Mouse (Mus musculus): ENCODE measurements around the gene Cidec. TPM values are rescaled to one million over a fixed set of nuclear protein-coding genes. Genes with fewer than 3 reads are reported as not detected.
A peak's percentile ranks its signal among the peaks of the same experiment; 100 is the strongest.

Gene Cidec
- polyA plus RNA-seq, 1 experiment from 2014 or later: not detected

DNA sequence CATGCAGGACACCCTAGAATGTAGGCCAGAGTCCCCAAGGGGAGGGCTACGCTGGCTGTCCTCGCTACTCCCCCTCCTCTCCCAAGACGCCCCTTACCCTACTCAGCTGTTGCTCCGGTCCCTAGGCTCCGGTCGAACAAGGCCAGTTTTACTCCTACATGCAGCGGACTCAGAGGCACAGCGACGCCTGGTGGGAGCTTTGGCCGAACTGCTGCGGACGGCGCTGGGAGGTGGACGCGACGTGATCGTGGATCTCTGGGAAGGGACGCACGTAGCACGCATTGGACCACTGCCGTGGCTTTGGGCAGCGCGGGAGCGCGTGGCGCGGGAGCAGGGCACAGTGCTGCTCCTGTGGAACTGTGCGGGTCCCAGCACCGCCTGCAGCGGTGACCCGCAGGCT is 33.9 kb upstream of the Cidec start:
- peak; percentile 72 for ATAC-seq (ENCODE audit: low FRiP score, low read depth)
- H3K4me3 ChIP-seq: peak overlapping the region; percentile 33
- H3K27me3 ChIP-seq (replicated peaks): peaks cover 26% of the 10 kb centered on the region
- WGBS: under 1% methylated on average over 31 of the region's 31 CpGs
- H3K4me2 ChIP-seq (replicated peaks): peak overlapping the region; percentile 66
- H3K9me3 ChIP-seq: no peaks in the 10 kb centered on the region
- no peaks in the 10 kb centered on the region for H3K36me3 ChIP-seq
- peaks cover 11% of the 10 kb centered on the region for H3K4me1 ChIP-seq
- peak overlapping the region; percentile 44; the same call in 1 of the 2 replicates for H3K9ac ChIP-seq
- no peak overlapping the region for H3K27ac ChIP-seq

DNA sequence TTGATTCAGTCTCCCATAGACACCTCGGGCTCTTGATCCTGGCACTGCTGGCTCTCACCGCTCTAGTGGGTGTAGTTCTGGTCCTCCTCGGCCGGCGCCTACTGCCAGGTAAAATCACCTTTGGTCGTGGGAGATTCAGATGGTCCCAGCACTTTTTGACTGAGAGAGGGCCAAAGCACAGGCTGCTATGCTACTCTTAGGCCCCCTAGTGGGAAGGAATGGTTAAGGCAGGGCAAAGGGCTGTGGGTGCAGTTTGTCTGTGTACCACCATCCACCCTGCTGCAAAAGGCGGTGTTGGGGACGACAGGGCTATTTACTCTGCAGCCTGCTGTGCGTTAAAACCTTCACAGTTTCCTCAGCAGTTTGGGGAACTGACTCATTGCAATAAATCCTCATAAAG is 33.5 kb upstream of the Cidec start:
- Histone ChIP-seq H3K4me1 (peaks cover 11% of the 10 kb centered on the region), H3K9me3 (no peaks in the 10 kb centered on the region), H3K27ac (no peak overlapping the region), H3K4me2 (replicated peaks) (peak overlapping the region; percentile 66), H3K36me3 (no peaks in the 10 kb centered on the region), H3K27me3 (replicated peaks) (peaks cover 24% of the 10 kb centered on the region), H3K4me3 (peak overlapping the region; percentile 33), H3K9ac (no peak overlapping the region)
- WGBS: 7% methylated on average over 9 of the region's 9 CpGs
- peak; percentile 74 for ATAC-seq (ENCODE audit: low FRiP score, low read depth)

DNA sequence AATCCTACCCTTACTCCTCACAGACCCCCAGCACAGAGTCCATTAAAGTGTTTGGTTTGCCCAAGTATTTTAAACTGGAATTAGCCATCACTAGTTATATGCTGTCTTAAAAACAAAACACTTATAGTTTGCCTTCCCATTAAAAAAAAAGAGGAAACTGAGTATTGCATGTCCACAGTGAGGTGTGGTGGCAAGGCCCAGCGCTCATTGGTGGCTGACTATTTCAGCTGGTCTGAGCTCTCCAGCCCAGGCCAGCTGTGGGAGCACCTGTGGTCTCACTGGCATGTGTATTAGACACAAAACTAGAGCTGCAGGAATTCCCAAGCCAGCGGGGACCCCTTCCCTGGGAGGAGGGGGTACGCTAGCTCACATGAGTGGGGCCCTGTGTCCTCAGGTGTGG is 33.0 kb upstream of the Cidec start:
- H3K27ac ChIP-seq: no peak overlapping the region
- peak overlapping the region; percentile 66 for H3K4me2 ChIP-seq (replicated peaks)
- peaks cover 11% of the 10 kb centered on the region for H3K4me1 ChIP-seq
- H3K9me3 ChIP-seq: no peaks in the 10 kb centered on the region
- no peak for ATAC-seq (ENCODE audit: low FRiP score, low read depth)
- 66% methylated on average over 3 of the region's 3 CpGs for WGBS
- no peaks in the 10 kb centered on the region for H3K36me3 ChIP-seq
- H3K27me3 ChIP-seq (replicated peaks): peaks cover 24% of the 10 kb centered on the region
- no peak overlapping the region for H3K4me3 ChIP-seq
- H3K9ac ChIP-seq: no peak overlapping the region

DNA sequence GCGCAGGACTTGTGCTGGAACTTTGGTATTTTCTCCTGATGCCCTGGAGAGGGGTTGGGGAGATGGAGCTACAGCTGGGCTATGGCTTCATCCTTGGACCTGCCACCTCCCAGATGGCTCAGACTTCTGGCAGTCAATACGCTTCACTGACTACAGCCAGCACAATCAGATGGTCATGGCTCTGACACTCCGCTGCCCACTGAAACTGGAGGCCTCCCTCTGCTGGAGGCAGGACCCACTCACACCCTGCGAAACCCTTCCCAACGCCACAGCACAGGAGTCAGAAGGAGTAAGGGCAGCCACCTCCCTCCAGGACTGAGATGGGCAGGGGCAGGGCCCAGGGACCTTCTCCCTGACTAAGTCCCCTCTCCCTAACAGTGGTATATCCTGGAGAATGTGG is 30.0 kb upstream of the Cidec start:
- peaks cover 11% of the 10 kb centered on the region for H3K4me1 ChIP-seq
- no peak overlapping the region for H3K27ac ChIP-seq
- 56% methylated on average over 5 of the region's 5 CpGs for WGBS
- H3K4me3 ChIP-seq: no peak overlapping the region
- peaks cover 13% of the 10 kb centered on the region for H3K27me3 ChIP-seq (replicated peaks)
- H3K36me3 ChIP-seq: no peaks in the 10 kb centered on the region
- H3K4me2 ChIP-seq (replicated peaks): no peak overlapping the region
- H3K9ac ChIP-seq: no peak overlapping the region
- ATAC-seq (ENCODE audit: low FRiP score, low read depth): no peak
- no peaks in the 10 kb centered on the region for H3K9me3 ChIP-seq

DNA sequence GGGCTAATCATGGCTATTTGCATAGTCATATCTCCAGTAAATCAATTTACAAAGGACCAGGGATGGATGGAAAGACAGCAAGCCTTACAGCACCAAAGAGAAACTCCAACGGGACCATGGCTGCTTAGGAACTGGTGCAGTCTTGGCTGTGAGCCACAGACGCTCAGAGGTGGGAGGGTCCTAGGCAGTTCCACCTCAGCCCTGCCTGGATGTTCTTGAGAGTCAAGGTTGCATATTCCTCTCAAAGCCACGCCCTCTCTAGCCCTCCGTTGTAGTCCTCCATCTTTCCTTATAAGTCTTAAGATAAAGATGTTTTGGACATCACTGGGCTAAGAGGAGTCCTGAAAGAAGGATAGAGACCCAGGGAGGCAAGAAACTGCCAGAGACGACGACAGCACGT is 28.5 kb upstream of the Cidec start:
- H3K36me3 ChIP-seq: no peaks in the 10 kb centered on the region
- H3K4me1 ChIP-seq: 0 out of 2 replicates have a peak, but pooled peaks cover 4% of the 10 kb centered on the region
- no peak overlapping the region for H3K4me2 ChIP-seq (replicated peaks)
- WGBS: 67% methylated on average over 7 of the region's 7 CpGs
- H3K9me3 ChIP-seq: no peaks in the 10 kb centered on the region
- ATAC-seq (ENCODE audit: low FRiP score, low read depth): no peak
- H3K9ac ChIP-seq: no peak overlapping the region
- H3K4me3 ChIP-seq: no peak overlapping the region
- H3K27me3 ChIP-seq (replicated peaks): no peaks in the 10 kb centered on the region
- H3K27ac ChIP-seq: no peak overlapping the region

DNA sequence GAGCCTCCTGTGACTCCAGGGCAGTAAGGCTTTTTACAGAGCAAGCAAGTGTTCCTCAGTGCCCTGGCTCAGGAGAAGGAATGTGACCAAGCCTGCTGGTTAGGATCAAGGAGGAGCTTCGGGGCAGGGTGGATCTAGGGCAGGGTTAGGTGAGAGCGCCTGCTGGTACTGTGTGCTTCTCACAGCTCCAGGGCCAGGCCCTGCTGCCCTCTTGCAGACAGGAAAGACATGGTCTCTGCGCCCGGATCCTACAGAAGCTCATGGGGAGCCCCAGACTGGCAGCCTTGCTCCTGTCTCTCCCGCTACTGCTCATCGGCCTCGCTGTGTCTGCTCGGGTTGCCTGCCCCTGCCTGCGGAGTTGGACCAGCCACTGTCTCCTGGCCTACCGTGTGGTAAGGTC is 23.1 kb upstream of the Cidec start:
- WGBS: 69% methylated on average over 10 of the region's 10 CpGs
- no peak for ATAC-seq (ENCODE audit: low FRiP score, low read depth)
- no peak overlapping the region for H3K4me2 ChIP-seq (replicated peaks)
- no peaks in the 10 kb centered on the region for H3K4me1 ChIP-seq
- no peaks in the 10 kb centered on the region for H3K36me3 ChIP-seq
- H3K27ac ChIP-seq: no peak overlapping the region
- no peaks in the 10 kb centered on the region for H3K9me3 ChIP-seq
- no peak overlapping the region for H3K4me3 ChIP-seq
- H3K27me3 ChIP-seq (replicated peaks): no peaks in the 10 kb centered on the region
- no peak overlapping the region for H3K9ac ChIP-seq

DNA sequence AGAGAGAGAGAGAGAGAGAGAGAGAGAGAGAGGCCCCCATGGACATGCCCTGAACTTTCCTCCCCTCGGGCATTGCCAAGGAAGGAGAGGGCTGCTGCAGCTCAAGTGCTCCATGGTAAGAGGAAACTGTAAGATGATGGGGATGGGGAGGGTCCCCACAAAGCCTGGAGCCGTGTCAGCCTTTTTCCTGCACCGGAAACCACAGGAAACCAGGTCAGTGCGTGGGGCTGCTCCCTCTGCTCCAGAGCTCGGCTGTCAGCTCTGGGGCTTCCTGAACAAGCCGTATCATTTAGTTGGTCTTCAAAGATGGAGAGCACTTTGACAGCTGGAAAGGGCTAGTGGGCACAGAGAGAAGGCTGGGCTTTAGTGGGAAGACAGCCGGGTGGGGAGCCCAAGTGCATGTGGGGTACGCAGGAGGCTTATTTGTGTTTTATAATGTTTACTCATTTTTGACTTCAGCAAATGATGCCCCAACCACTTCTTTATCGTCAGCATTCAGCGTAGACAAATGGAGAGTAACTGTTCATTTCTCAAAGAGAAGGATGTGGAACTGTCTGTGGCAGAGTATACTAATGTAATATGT is 22.5 kb upstream of the Cidec start, which contains the start of gene Il17re:
Gene Il17re (plus strand): TSS at position 533 of the 583 bp plus-strand sequence.
- WGBS: 83% methylated on average over 10 of the region's 10 CpGs
- Histone ChIP-seq H3K9me3 (no peaks in the 10 kb centered on the region), H3K27ac (no peak within 1 kb of the TSS), H3K36me3 (no peaks in the 10 kb centered on the region), H3K9ac (no peak within 1 kb of the TSS), H3K27me3 (replicated peaks) (no peaks in the 10 kb centered on the region), H3K4me2 (replicated peaks) (no peak within 1 kb of the TSS), H3K4me3 (no peak within 1 kb of the TSS), H3K4me1 (no peaks in the 10 kb centered on the region)
- no peak for ATAC-seq (ENCODE audit: low FRiP score, low read depth)

DNA sequence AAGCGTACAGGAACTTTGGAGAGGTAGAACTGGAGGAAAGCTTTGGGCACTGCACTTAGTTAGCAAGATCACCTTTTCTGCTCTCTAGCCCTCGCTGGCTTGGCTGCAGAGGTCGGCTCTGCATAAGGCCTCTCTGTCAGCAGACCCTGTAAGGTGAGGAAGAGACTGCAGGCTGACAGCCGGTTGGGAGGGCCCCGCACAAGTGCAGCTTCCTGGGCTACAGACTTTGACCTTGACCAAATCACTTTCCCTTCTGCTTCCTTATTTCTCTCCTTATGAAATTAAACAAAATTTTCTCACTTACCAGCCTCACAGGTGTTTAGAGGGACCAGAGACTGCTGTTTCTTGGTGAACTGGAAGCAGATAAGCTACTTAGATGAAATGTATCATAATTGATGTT is 19.4 kb upstream of the Cidec start:
- H3K9ac ChIP-seq: no peak overlapping the region
- no peaks in the 10 kb centered on the region for H3K4me1 ChIP-seq
- no peaks in the 10 kb centered on the region for H3K9me3 ChIP-seq
- no peaks in the 10 kb centered on the region for H3K27me3 ChIP-seq (replicated peaks)
- 71% methylated on average over 5 of the region's 5 CpGs for WGBS
- H3K4me3 ChIP-seq: no peak overlapping the region
- H3K36me3 ChIP-seq: no peaks in the 10 kb centered on the region
- H3K4me2 ChIP-seq (replicated peaks): no peak overlapping the region
- ATAC-seq (ENCODE audit: low FRiP score, low read depth): no peak
- no peak overlapping the region for H3K27ac ChIP-seq

DNA sequence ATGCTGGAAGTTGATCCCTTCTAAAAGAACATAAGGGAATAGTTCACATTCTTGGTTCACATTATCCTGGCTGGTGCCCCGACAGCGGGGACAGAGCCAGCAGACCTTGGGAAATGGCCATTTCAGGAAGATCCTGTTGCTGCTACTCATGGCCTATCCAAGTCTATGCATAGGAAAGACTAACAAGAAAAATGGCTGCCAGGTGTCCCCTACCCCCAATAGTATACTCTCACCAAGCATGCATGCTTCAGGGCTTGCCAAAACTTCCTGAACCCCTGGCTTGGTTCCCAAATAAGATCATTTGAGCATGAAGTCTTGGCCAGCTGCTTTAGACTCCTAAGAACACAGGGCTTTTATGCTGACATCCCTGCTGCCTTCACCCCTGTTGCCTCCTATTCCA is 16.3 kb upstream of the Cidec start:
- H3K4me3 ChIP-seq: no peak overlapping the region
- ATAC-seq (ENCODE audit: low FRiP score, low read depth): no peak
- H3K9ac ChIP-seq: no peak overlapping the region
- H3K9me3 ChIP-seq: no peaks in the 10 kb centered on the region
- no peaks in the 10 kb centered on the region for H3K4me1 ChIP-seq
- 80% methylated on average over 2 of the region's 2 CpGs for WGBS
- H3K36me3 ChIP-seq: peaks cover 25% of the 10 kb centered on the region
- no peak overlapping the region for H3K27ac ChIP-seq
- no peaks in the 10 kb centered on the region for H3K27me3 ChIP-seq (replicated peaks)
- no peak overlapping the region for H3K4me2 ChIP-seq (replicated peaks)

DNA sequence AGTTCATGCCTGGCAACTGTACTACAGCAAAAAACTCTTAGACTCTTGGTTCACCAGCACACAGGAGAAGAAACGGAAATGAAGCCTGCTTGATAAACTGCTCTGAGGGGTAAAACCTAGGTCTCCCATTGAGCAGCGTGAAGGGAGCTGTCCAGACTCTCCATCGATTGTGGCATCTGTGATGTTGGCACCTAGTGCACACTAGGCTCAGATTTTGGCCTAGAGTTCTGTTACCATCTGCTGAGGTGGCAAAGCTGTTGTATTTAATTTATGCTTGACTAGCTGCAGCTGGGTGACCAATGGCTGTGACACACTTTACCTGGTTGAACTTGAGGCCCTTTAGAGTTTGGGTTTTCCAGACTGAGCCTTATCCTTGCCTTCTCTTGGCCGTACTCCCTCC is 12.1 kb upstream of the Cidec start:
- no peak overlapping the region for H3K4me3 ChIP-seq
- H3K9ac ChIP-seq: no peak overlapping the region
- no peak for ATAC-seq (ENCODE audit: low FRiP score, low read depth)
- peaks cover 6% of the 10 kb centered on the region for H3K4me1 ChIP-seq
- H3K9me3 ChIP-seq: no peaks in the 10 kb centered on the region
- H3K27ac ChIP-seq: no peak overlapping the region
- no peaks in the 10 kb centered on the region for H3K27me3 ChIP-seq (replicated peaks)
- H3K36me3 ChIP-seq: peaks cover 32% of the 10 kb centered on the region
- no peak overlapping the region for H3K4me2 ChIP-seq (replicated peaks)
- 94% methylated on average over 4 of the region's 4 CpGs for WGBS

DNA sequence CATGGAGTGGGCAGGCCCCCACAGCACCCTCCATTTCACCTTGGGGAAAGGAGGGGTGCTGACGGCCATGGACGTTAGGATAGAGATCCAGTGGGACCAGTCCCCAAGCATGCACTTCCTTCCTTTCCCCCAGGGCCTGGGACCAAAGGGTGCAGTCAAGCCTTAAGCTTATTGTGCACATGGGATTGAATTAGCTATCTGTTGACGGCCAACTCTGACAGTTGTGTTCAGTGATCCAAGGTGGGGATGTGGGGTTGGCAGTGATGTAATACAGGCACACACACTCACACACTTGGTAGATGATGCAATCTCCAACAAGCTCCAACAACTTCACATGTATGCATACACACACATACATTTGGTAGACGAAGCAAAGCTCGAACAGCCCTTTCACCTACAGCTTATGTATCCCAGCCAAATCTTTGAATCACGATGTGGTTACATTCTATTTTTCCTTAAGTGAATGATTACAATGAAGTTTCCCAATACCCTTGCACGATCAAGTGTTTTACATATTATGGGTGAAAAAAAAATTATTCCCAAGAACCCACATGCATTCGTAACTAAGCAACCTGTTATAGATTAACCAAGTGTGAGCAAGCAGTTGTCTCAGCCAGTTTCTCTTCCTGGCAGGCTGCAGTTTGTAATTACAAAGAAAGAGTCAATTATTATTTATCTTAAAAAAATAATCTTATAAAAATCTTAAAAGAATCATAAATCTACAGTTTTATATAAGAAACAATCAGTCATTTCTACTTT is 8.8 kb upstream of the Cidec start:
- WGBS: 91% methylated on average over 8 of the region's 8 CpGs

DNA sequence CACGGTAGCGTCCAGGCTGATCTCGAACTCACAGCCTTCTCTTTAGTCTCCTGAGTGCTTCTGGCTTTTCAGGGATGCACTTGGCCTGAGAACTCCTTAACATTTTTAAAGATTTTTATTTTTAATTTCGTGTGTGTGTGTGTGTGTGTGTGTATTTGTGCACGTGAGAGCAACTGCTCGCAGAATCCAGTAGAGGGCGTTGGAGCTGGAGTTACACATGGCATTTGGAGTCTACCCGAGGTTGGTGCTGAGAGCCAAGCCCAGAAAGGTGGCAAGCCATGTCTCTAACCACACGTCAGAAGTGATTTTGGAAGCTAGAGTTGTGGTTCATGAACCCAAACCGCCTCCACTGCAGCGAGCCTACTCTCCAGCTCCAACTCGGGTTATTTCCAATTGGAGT is 7.5 kb upstream of the Cidec start:
- Histone ChIP-seq H3K36me3 (peaks cover 20% of the 10 kb centered on the region), H3K4me3 (peak overlapping the region; percentile 85), H3K9me3 (no peaks in the 10 kb centered on the region), H3K27ac (no peak overlapping the region), H3K4me1 (peaks cover 6% of the 10 kb centered on the region), H3K9ac (peak overlapping the region; percentile 86), H3K4me2 (replicated peaks) (peak overlapping the region; percentile 89), H3K27me3 (replicated peaks) (no peaks in the 10 kb centered on the region)
- WGBS: 49% methylated on average over 12 of the region's 12 CpGs
- ATAC-seq (ENCODE audit: low FRiP score, low read depth): no peak

More for the DNA sequence above, 8.8 kb upstream of the Cidec start:
- Histone ChIP-seq H3K9me3 (no peaks in the 10 kb centered on the region), H3K4me2 (replicated peaks) (no peak overlapping the region), H3K27me3 (replicated peaks) (no peaks in the 10 kb centered on the region), H3K4me3 (no peak overlapping the region), H3K36me3 (peaks cover 32% of the 10 kb centered on the region), H3K27ac (no peak overlapping the region), H3K4me1 (peaks cover 6% of the 10 kb centered on the region), H3K9ac (no peak overlapping the region)
- ATAC-seq (ENCODE audit: low FRiP score, low read depth): no peak

All from neural tube, embryonic 12.5 days (tissue).